Mouse (Mus musculus) midbrain, embryonic 15.5 days (tissue): Measurements from ENCODE around the gene Med28. TPM values are rescaled to one million over a fixed set of nuclear protein-coding genes. Genes with fewer than 3 reads are reported as not detected.
A peak's percentile ranks its signal among the peaks of the same experiment; 100 is the strongest.

Experiments used
- ATAC-seq: fragments of 200-750 bp; cut with Nextera tagmentation; replicated peaks from 2 replicates; pipeline ENCODE4 v1.8.0; 2017; ENCODE audit warnings: moderate TSS enrichment
- H3K27ac ChIP-seq: fragments of 300-500 bp; sonication (generic); 2 replicates; pipeline ENCODE4 v1.5.1; 2015; ENCODE audit warnings: mild to moderate bottlenecking, inconsistent platforms
- H3K27me3 ChIP-seq: fragments of 300-500 bp; sonication (generic); replicated peaks from 2 replicates; pipeline ENCODE4 v1.6.1; 2015; ENCODE audit warnings: inconsistent platforms
- H3K36me3 ChIP-seq: fragments of 300-500 bp; sonication (generic); replicated peaks from 2 replicates; pipeline ENCODE4 v1.6.1; 2015; ENCODE audit warnings: inconsistent platforms
- H3K4me1 ChIP-seq: fragments of 300-500 bp; sonication (generic); 2 replicates; pipeline ENCODE4 v1.6.1; 2015; ENCODE audit warnings: inconsistent platforms
- H3K4me2 ChIP-seq: fragments of 300-500 bp; sonication (generic); 2 replicates; pipeline ENCODE4 v1.6.1; 2015; ENCODE audit warnings: inconsistent platforms, mild to moderate bottlenecking, moderate library complexity
- H3K4me3 ChIP-seq: fragments of 300-500 bp; sonication (generic); 2 replicates; pipeline ENCODE4 v1.5.1; 2015; ENCODE audit warnings: mild to moderate bottlenecking, inconsistent platforms
- H3K9ac ChIP-seq: fragments of 300-500 bp; sonication (generic); 2 replicates; pipeline ENCODE4 v1.6.1; 2015; ENCODE audit warnings: mild to moderate bottlenecking, inconsistent platforms
- H3K9me3 ChIP-seq: fragments of 300-500 bp; sonication (generic); 2 replicates; pipeline ENCODE4 v1.6.1; 2016; ENCODE audit warnings: inconsistent platforms
- WGBS: fragments of 180-500 bp; shearing (Covaris S2); methylation state at CpG from one replicate; pipeline ENCODE4 v1.1.7; 2015; ENCODE audit warnings: mixed read lengths; 5-methylcytosine and 5-hydroxymethylcytosine counted together
- polyA plus RNA-seq: library from polyadenylated mRNA; unstranded; fragments of >200 nt; fragmentation: Nextera tagmentation; extraction: Ambion mirVana; gene quantifications from 2 replicates; pipeline ENCODE4 v1.2.1, GENCODE M21; 2015

The Med28 gene
- polyA plus RNA-seq = 251 and 261 TPM in 2 replicates

DNA sequence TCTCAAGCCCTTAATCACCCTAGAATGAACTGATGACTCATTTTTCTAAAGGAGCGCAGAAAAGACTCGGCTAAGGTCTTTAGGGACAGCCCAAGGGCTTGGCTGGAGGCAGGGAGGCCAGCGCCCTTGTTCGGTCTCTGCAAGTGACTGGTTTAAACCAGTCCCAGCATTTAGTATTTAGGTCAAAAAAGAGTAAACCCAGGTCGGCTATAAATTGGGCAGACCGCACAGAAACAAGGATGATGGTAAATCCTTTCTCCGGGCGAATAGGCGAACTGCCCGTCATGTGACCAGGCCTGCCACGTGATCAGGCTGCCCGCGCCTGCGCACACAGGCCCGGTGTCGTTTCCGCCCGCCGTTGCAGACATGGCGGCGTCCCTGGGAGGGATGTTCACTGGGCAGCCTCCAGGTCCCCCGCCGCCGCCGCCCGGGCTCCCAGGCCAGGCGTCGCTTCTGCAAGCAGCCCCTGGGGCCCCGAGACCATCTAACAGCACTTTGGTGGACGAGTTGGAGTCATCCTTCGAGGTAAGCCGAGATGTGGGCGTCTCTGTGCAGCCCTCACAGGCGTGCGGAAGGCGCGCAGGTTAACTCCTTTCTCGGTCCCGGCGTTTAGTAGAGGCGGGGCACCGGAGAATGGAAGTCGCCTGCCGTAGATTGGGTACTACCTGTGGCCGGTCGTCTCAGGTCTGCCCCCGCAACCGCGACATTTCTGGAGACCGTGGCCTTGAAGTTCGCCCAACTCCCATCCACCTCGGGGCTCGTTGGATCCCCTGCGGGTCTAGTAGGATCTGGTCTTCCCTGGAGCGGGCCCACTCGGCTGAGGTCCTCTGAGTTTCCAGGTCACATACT is at the start of gene Med28:
Med28 (plus strand) TSS at position 270 of the 849 bp plus-strand sequence.
- H3K9me3 ChIP-seq = no peaks in the 10 kb centered on the region
- peak within 1 kb of the TSS; percentile 90 for H3K4me2 ChIP-seq
- H3K36me3 ChIP-seq = peaks cover 5% of the 10 kb centered on the region
- H3K27ac ChIP-seq = peak within 1 kb of the TSS; percentile 84
- H3K9ac ChIP-seq = peak within 1 kb of the TSS; percentile 95
- no peaks in the 10 kb centered on the region for H3K27me3 ChIP-seq
- H3K4me3 ChIP-seq = peak within 1 kb of the TSS; percentile 93
- peak; percentile 97 for ATAC-seq
- peaks cover 24% of the 10 kb centered on the region for H3K4me1 ChIP-seq
- WGBS = 1% methylated on average over 56 of the region's 56 CpGs

DNA sequence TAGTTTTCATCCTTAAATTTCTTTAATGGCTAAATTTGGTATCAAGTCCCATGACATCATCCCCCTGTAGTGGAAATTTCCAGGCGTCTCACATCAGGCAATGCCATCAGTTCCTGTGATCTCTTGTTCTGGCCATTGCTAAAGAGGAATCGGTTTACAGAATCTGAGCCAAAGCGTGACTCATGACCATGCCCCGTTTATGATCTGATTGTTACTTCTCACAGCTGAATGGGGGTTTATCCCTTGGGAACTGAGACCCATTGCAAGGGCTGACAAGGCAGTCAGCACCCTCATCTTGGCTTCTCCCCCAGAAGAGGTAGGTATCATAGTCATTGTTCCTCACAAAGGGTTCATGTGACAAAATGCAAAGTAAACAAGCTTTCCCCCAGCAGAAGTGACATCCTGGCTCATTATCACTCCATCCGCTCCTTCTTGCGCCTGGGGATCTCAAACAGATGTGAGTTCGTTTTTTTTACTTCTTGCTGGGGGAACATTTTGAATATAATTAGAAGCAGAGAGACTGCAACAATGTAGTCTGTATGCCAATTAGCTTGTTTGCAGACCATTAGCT is 47.1 kb upstream of the Med28 start:
- H3K27ac ChIP-seq = no peak overlapping the region
- no peak overlapping the region for H3K4me3 ChIP-seq
- H3K4me2 ChIP-seq = no peak overlapping the region
- H3K9ac ChIP-seq = peak overlapping the region; percentile 12; the same call in 1 of the 2 replicates
- H3K4me1 ChIP-seq = no peaks in the 10 kb centered on the region
- H3K27me3 ChIP-seq = 0 out of 2 replicates have a peak, but pooled peaks cover 3% of the 10 kb centered on the region
- 49% methylated on average over 7 of the region's 7 CpGs for WGBS
- no peaks in the 10 kb centered on the region for H3K36me3 ChIP-seq
- no peak for ATAC-seq
- H3K9me3 ChIP-seq = no peaks in the 10 kb centered on the region

DNA sequence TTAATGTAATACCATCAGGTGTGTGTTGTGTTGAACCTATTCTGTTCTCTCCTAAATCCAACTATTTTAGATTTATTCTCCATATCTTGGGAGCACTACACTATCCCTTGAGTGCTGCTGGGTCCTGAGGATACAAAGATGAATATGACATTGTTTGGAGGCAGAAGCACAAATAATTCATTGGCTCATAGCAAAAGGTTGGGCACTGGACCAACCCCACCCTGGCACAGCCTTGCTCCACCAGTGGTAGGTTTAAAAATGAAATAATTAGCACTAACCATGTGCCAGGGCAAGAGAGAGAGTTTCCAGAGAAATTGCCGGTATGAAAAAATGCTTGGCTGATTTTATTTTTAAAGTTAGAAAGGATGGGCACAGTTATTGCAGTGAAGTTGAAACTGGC is 46.5 kb upstream of the Med28 start:
- WGBS = 96% methylated on average over 1 of the region's 1 CpGs
- 0 out of 2 replicates have a peak, but pooled peaks have one; percentile 17 for ATAC-seq
- Histone ChIP-seq H3K9ac (no peak overlapping the region), H3K4me1 (no peaks in the 10 kb centered on the region), H3K4me3 (no peak overlapping the region), H3K9me3 (no peaks in the 10 kb centered on the region), H3K27ac (no peak overlapping the region), H3K36me3 (no peaks in the 10 kb centered on the region), H3K4me2 (no peak overlapping the region), H3K27me3 (0 out of 2 replicates have a peak, but pooled peaks cover 3% of the 10 kb centered on the region)

DNA sequence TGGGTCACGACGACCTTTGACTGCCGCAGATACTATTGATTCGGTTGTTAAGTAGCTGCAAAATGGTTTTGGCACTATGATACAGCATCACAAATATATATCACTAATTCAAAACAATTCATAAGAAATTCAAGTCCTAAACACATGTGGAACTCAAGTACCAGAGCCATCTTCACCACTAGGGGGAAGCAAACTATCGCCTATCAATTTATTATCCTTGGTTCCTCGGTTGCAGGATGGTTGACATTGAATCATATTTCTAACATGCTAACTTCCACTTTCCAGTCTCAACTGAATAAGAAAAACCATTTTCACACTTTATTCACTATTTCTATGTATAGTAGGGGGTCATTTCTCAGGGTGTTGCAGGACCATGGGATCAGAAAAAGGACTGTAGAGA is 45.8 kb upstream of the Med28 start:
- Histone ChIP-seq H3K4me2 (no peak overlapping the region), H3K4me3 (no peak overlapping the region), H3K9ac (no peak overlapping the region), H3K9me3 (no peaks in the 10 kb centered on the region), H3K27ac (no peak overlapping the region), H3K27me3 (0 out of 2 replicates have a peak, but pooled peaks cover 3% of the 10 kb centered on the region), H3K36me3 (no peaks in the 10 kb centered on the region), H3K4me1 (no peaks in the 10 kb centered on the region)
- ATAC-seq = peak; percentile 65; the same call in 1 of the 2 replicates
- 31% methylated on average over 6 of the region's 6 CpGs for WGBS

DNA sequence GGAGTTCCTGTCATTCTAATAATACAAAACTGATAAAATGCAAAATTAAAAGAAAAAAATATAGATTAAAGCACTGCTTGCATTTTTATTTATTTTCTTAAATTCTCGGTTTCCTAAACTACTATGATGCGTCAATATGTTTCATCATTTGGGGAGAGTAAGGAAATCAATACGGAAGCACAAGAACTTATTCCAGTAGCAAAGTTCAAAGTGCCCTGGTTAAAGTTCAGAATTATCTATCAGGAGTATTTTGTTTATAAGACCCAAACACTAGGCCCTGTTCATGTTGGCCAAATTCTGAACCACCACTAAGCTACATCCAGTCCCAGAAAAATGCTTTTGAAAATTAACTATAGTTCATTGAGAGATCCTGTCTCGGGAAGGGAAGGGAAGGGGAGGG is 45.3 kb upstream of the Med28 start:
- no peak overlapping the region for H3K4me2 ChIP-seq
- H3K9me3 ChIP-seq = no peaks in the 10 kb centered on the region
- H3K27ac ChIP-seq = no peak overlapping the region
- no peak overlapping the region for H3K4me3 ChIP-seq
- no peaks in the 10 kb centered on the region for H3K36me3 ChIP-seq
- 0 out of 2 replicates have a peak, but pooled peaks cover 3% of the 10 kb centered on the region for H3K27me3 ChIP-seq
- no peak overlapping the region for H3K9ac ChIP-seq
- no peak for ATAC-seq
- H3K4me1 ChIP-seq = no peaks in the 10 kb centered on the region
- 77% methylated on average over 3 of the region's 4 CpGs for WGBS

DNA sequence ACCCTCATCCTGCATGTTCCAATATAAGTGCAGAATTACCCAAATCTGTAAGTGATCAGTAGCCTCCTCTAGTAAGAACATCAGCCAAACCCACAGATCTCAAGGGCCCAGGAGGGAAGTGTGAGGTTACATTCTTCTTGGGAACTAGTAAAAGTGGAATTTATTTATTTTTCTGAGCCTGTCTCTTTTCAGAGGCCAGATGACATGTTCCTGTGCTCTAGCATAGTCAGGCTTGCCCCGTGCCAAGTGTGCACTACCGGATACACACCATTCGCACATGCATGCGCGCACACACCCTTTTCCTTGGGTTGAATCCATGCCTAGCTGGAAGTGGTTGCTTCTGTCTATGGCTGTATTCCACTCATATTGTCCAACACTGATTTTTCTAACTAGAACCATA is 44.3 kb upstream of the Med28 start:
- H3K9ac ChIP-seq = no peak overlapping the region
- no peak overlapping the region for H3K4me2 ChIP-seq
- no peaks in the 10 kb centered on the region for H3K9me3 ChIP-seq
- no peak for ATAC-seq
- 92% methylated on average over 5 of the region's 5 CpGs for WGBS
- no peak overlapping the region for H3K4me3 ChIP-seq
- no peaks in the 10 kb centered on the region for H3K4me1 ChIP-seq
- H3K27ac ChIP-seq = no peak overlapping the region
- H3K27me3 ChIP-seq = 0 out of 2 replicates have a peak, but pooled peaks cover 3% of the 10 kb centered on the region
- H3K36me3 ChIP-seq = no peaks in the 10 kb centered on the region

DNA sequence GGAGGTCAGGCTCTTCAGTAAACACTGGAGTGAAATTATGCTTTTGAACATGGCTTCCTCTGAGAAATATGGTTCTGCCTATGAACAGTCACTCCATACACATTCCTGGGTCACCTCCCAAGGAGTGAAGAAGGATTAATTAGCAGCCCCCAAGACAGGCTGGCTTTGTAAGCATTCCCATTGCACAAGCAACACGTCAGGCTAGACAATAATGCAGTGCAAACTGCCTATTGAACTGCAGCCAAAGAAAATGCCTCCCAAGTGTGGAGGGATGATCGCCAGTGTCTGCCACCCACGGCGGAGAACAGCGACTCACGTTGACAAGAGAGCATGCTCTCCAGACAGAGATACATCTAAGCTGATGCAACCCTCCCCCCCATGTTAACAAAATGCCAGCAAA is 43.7 kb upstream of the Med28 start:
- Histone ChIP-seq H3K4me3 (no peak overlapping the region), H3K36me3 (no peaks in the 10 kb centered on the region), H3K9me3 (no peaks in the 10 kb centered on the region), H3K4me1 (no peaks in the 10 kb centered on the region), H3K4me2 (no peak overlapping the region), H3K27ac (no peak overlapping the region), H3K27me3 (0 out of 2 replicates have a peak, but pooled peaks cover 3% of the 10 kb centered on the region), H3K9ac (no peak overlapping the region)
- WGBS = 26% methylated on average over 6 of the region's 6 CpGs
- ATAC-seq = no peak

DNA sequence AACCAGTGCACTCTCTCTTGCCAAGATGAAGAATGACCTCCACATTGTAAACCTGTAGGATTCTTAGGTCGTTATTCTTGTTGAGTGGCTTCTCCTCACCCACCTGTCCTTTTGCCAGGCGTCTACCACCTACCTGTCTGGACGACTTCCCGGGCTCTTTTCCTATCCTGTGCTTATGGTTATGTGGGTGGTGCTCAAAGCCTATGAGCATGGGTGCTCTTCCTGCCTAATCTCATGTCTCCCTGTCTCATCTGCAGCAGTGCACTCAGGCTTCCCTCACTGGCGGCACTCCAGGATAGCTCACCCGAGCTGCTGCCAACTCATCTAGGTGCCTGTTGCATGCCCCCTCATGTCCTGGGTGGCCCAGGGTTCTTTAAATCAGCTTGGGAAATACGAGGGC is 42.4 kb upstream of the Med28 start:
- Histone ChIP-seq H3K9ac (no peak overlapping the region), H3K9me3 (no peaks in the 10 kb centered on the region), H3K27me3 (0 out of 2 replicates have a peak, but pooled peaks cover 3% of the 10 kb centered on the region), H3K4me2 (no peak overlapping the region), H3K4me3 (no peak overlapping the region), H3K36me3 (no peaks in the 10 kb centered on the region), H3K4me1 (no peaks in the 10 kb centered on the region), H3K27ac (no peak overlapping the region)
- 90% methylated on average over 7 of the region's 7 CpGs for WGBS
- no peak for ATAC-seq

DNA sequence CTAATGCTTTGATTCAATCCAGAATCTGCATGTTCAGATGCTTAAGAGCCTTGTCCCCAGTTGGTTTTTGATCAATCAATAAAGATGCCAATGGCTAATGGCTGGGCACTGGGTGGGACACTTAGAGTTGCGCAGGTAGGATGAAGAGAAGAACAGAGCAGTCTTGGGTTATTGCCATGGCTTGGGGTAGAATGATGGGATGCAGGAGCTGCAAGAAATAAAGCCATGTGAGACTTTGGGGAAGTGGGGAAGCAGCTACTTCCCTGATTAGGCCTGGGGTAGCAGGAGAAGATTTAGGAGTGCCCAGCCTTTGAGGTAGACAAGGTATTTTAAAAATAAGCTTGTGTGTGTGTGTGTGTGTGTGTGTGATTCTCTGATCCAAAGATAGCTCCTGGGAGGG is 40.0 kb upstream of the Med28 start:
- Histone ChIP-seq H3K4me3 (no peak overlapping the region), H3K27me3 (no peaks in the 10 kb centered on the region), H3K36me3 (no peaks in the 10 kb centered on the region), H3K9ac (no peak overlapping the region), H3K4me2 (no peak overlapping the region), H3K4me1 (no peaks in the 10 kb centered on the region), H3K27ac (no peak overlapping the region), H3K9me3 (no peaks in the 10 kb centered on the region)
- 100% methylated on average over 1 of the region's 1 CpGs for WGBS
- ATAC-seq = no peak

DNA sequence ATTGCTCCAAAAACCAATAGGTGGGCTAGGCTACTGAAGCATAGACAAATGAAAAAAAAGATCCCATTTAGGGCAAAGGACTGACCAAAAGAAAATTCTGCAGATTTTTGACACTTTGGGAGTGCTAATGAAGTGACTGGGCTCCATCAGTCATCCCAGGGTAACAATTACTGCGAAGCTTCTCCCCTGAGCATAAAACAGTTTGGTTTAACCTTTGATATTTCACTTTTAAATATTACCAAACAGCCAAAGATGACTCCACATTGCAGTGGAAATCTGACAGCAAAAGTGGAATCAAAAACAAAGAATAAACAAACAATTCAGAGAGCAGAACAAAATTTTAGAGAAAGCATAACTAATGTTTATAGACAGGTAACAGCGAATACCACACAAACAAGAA is 38.9 kb upstream of the Med28 start:
- H3K4me3 ChIP-seq = no peak overlapping the region
- no peaks in the 10 kb centered on the region for H3K27me3 ChIP-seq
- WGBS = 88% methylated on average over 2 of the region's 2 CpGs
- H3K9me3 ChIP-seq = no peaks in the 10 kb centered on the region
- H3K36me3 ChIP-seq = no peaks in the 10 kb centered on the region
- no peak for ATAC-seq
- no peak overlapping the region for H3K27ac ChIP-seq
- no peak overlapping the region for H3K4me2 ChIP-seq
- no peaks in the 10 kb centered on the region for H3K4me1 ChIP-seq
- H3K9ac ChIP-seq = no peak overlapping the region

DNA sequence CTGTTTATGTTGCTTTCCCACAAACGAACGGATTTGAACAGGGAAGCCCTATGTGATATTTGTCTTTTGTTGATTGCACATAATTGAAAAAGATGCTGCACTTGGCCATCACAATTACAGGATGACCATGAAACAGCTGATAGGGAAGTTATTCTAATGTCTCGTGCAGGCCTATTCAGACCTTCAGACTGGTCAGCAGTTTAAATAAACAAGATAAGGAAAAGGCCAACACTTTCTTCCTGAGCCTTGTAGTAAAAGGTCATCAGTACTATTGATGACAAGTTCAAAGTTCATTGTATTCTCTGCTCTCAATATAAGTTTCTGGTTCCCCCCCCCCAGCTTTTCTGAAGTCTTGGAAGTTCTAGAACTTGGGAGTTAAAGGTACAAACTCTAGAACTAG is 37.4 kb upstream of the Med28 start:
- Histone ChIP-seq H3K4me2 (no peak overlapping the region), H3K27me3 (no peaks in the 10 kb centered on the region), H3K9ac (no peak overlapping the region), H3K9me3 (no peaks in the 10 kb centered on the region), H3K27ac (no peak overlapping the region), H3K36me3 (no peaks in the 10 kb centered on the region), H3K4me3 (no peak overlapping the region), H3K4me1 (no peaks in the 10 kb centered on the region)
- ATAC-seq = no peak
- 83% methylated on average over 3 of the region's 3 CpGs for WGBS

DNA sequence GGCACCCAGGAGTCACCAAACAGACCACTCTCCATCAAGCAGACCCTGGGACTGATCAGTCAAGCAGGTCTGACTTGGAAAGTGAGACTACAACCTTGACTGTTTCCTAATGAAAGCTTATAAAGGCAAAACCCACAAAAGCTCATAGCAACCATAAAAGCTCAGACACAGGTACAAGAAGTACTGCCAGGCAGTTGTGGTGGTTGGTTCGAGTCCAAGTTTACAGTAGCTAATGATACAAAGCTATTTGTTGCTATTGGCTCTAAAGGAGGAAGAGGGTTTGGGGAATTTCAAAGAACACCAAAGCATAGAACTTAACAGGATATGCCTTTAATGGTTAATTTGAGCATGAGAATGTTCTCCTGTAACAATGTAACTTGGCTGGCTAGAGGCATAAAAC is 36.4 kb upstream of the Med28 start:
- no peak overlapping the region for H3K9ac ChIP-seq
- H3K27me3 ChIP-seq = no peaks in the 10 kb centered on the region
- WGBS = 90% methylated on average over 1 of the region's 1 CpGs

More for the DNA sequence above, 36.4 kb upstream of the Med28 start:
- Histone ChIP-seq H3K4me3 (no peak overlapping the region), H3K4me1 (no peaks in the 10 kb centered on the region), H3K9me3 (no peaks in the 10 kb centered on the region), H3K36me3 (no peaks in the 10 kb centered on the region), H3K4me2 (no peak overlapping the region), H3K27ac (no peak overlapping the region)
- ATAC-seq = no peak
